Mouse (Mus musculus) heart, embryonic 16.5 days (tissue): ENCODE results near the gene Ufc1. TPM values are rescaled to one million over a fixed set of nuclear protein-coding genes. Genes with fewer than 3 reads are reported as not detected.

Experiments used
- ATAC-seq: fragments of 200-750 bp; cut with Nextera tagmentation; replicated peaks from 2 replicates; pipeline ENCODE4 v1.8.0; 2017; ENCODE audit warnings: moderate number of reproducible peaks; ENCODE audit not compliant: insufficient read depth, low FRiP score; ENCODE audit errors: extremely low read depth
- H3K27ac ChIP-seq: fragments of 300-500 bp; sonication (generic); 2 replicates; pipeline ENCODE4 v1.5.1; 2014; ENCODE audit warnings: mild to moderate bottlenecking, low read length, control low read depth, moderate library complexity
- H3K27me3 ChIP-seq: fragments of 300-500 bp; sonication (generic); 2 replicates; pipeline ENCODE4 v1.6.1; 2014; ENCODE audit warnings: low read length, mixed read lengths; ENCODE audit not compliant: control insufficient read depth, insufficient read depth
- H3K36me3 ChIP-seq: fragments of 300-500 bp; sonication (generic); 2 replicates; pipeline ENCODE4 v1.6.1; 2014; ENCODE audit not compliant: control insufficient read depth, insufficient read depth
- H3K4me1 ChIP-seq: fragments of 300-500 bp; sonication (generic); 2 replicates; pipeline ENCODE4 v1.6.1; 2014; ENCODE audit warnings: low read length, mixed read lengths; ENCODE audit not compliant: control insufficient read depth, insufficient read depth
- H3K4me2 ChIP-seq: fragments of 300-500 bp; sonication (generic); 2 replicates; pipeline ENCODE4 v1.6.1; 2014; ENCODE audit warnings: low read depth, mild to moderate bottlenecking, control low read depth, low read length
- H3K4me3 ChIP-seq: fragments of 300-500 bp; sonication (generic); 2 replicates; pipeline ENCODE4 v1.5.1; 2014; ENCODE audit warnings: mild to moderate bottlenecking, control low read depth, low read length
- H3K9ac ChIP-seq: fragments of 300-500 bp; sonication (generic); 2 replicates; pipeline ENCODE4 v1.6.1; 2014; ENCODE audit warnings: low read length, control low read depth
- H3K9me3 ChIP-seq: fragments of 300-500 bp; sonication (generic); replicated peaks from 2 replicates; pipeline ENCODE4 v1.6.1; 2016; ENCODE audit warnings: low read length; ENCODE audit not compliant: control insufficient read depth
- WGBS: fragments of 180-500 bp; shearing (Covaris S2); extraction: QIAGEN DNeasy Blood & Tissue Kit; methylation state at CpG from one replicate; pipeline ENCODE4 v1.1.7; 2014; 5-methylcytosine and 5-hydroxymethylcytosine counted together
- polyA plus RNA-seq: library from polyadenylated mRNA; unstranded; fragments of >200 nt; fragmentation: Nextera tagmentation; extraction: Ambion mirVana; gene quantifications from 2 replicates; pipeline ENCODE4 v1.2.1, GENCODE M21; 2015

The Ufc1 gene
- polyA plus RNA-seq, 1 experiment from 2014 or later, result 82.1 TPM

- Histone ChIP-seq H3K9ac (no peak overlapping the region), H3K4me1 (peaks cover 29% of the 10 kb centered on the region), H3K27ac (no peak overlapping the region), H3K9me3 (no peaks in the 10 kb centered on the region), H3K27me3 (no peaks in the 10 kb centered on the region), H3K4me3 (no peak overlapping the region), H3K36me3 (peaks cover 14% of the 10 kb centered on the region), H3K4me2 (no peak overlapping the region)
- 84% methylated on average over 18 of the region's 18 CpGs for WGBS
- ATAC-seq, result no peak
These were observed 11.3 kb downstream of the Ufc1 start for GRCm38 (mm10) chr1:171283188-171284160.

- Histone ChIP-seq H3K9me3 (no peaks in the 10 kb centered on the region), H3K36me3 (peaks cover 14% of the 10 kb centered on the region), H3K4me3 (peak overlapping the region; percentile 86), H3K4me1 (peaks cover 24% of the 10 kb centered on the region), H3K9ac (peak overlapping the region; percentile 74), H3K27me3 (no peaks in the 10 kb centered on the region), H3K4me2 (peak overlapping the region; percentile 92), H3K27ac (peak overlapping the region; percentile 79)
- ATAC-seq, result no peak
- WGBS, result 70% methylated on average over 18 of the region's 18 CpGs
These were observed 12.6 kb downstream of the Ufc1 start for GRCm38 (mm10) chr1:171282086-171282805.

DNA sequence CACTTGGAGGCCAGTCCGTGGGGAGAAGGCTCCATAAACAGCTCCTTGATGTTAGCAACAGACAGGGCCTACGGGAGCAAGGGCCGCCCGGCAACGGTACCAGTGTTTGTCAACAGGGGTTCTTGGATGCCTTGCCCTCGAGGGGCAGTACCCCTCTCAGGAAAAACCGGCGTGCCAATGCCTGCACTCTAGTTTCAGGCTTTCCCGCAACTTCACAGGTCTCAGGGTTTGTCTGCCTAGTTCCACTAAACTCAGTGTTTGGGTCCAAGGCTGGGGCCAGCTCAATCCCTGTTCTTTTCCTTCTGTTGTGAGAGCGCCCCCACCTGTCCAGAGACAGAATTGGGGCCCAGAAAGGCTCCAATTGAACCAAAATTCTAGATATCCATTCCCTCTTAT is 13.3 kb downstream of the Ufc1 start:
- ATAC-seq, result peak; percentile 53
- H3K4me3 ChIP-seq, result peak overlapping the region; percentile 86
- H3K4me1 ChIP-seq, result peaks cover 20% of the 10 kb centered on the region
- H3K4me2 ChIP-seq, result peak overlapping the region; percentile 92
- WGBS, result 0% methylated on average over 10 of the region's 10 CpGs
- H3K9me3 ChIP-seq, result no peaks in the 10 kb centered on the region
- peaks cover 20% of the 10 kb centered on the region for H3K36me3 ChIP-seq
- H3K9ac ChIP-seq, result peak overlapping the region; percentile 74
- H3K27me3 ChIP-seq, result no peaks in the 10 kb centered on the region
- H3K27ac ChIP-seq, result peak overlapping the region; percentile 79

DNA sequence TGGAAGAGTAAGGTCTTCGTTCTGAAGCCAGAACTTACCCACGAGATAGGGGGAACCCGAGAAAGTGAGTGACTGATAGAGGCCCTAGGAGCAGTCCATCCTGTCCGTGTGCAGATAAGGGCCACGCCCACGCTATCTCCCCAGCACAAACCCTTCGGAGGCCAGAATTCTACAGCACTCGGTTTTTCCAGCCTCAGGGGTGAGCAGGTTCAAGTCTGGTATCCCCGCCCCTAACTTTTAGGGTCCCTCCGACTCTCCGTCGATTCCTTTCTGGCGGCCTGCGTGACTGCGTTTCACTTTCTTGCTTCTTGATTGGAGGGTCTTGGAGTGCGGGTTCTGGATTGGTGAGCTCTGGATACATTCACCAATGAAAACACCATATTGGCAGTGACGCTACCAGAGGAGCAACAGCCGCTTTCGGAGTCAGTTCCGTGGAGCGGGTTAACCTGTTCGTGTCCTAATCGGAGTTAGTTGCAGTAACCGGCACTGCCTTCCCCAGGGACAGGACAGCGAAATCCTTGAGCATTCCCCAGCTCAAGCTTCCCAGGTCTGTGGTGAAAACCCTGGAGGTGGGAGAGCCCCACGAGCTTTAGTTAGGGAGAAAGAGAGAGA is 13.8 kb downstream of the Ufc1 start, which contains the start of gene Ppox:
Ppox (minus strand) TSS at position 271 of the 612 bp plus-strand sequence.
- peak within 1 kb of the TSS; percentile 86 for H3K4me3 ChIP-seq
- ATAC-seq, result peak; percentile 97
- peak within 1 kb of the TSS; percentile 79 for H3K27ac ChIP-seq
- no peaks in the 10 kb centered on the region for H3K27me3 ChIP-seq
- peak within 1 kb of the TSS; percentile 92 for H3K4me2 ChIP-seq
- H3K36me3 ChIP-seq, result peaks cover 23% of the 10 kb centered on the region
- peaks cover 19% of the 10 kb centered on the region for H3K4me1 ChIP-seq
- H3K9ac ChIP-seq, result peak within 1 kb of the TSS; percentile 78
- under 1% methylated on average over 26 of the region's 26 CpGs for WGBS
- H3K9me3 ChIP-seq, result no peaks in the 10 kb centered on the region

- Histone ChIP-seq H3K4me2 (peak overlapping the region; percentile 92), H3K36me3 (peaks cover 26% of the 10 kb centered on the region), H3K27ac (peak overlapping the region; percentile 44; the same call in 1 of the 2 replicates), H3K4me1 (peaks cover 13% of the 10 kb centered on the region), H3K9me3 (no peaks in the 10 kb centered on the region), H3K27me3 (no peaks in the 10 kb centered on the region), H3K4me3 (peak overlapping the region; percentile 86), H3K9ac (peak overlapping the region; percentile 78)
- ATAC-seq, result peak; percentile 2; the same call in 1 of the 2 replicates
- WGBS, result 2% methylated on average over 25 of the region's 25 CpGs
These were observed 14.4 kb downstream of the Ufc1 start for GRCm38 (mm10) chr1:171280250-171280915.

DNA sequence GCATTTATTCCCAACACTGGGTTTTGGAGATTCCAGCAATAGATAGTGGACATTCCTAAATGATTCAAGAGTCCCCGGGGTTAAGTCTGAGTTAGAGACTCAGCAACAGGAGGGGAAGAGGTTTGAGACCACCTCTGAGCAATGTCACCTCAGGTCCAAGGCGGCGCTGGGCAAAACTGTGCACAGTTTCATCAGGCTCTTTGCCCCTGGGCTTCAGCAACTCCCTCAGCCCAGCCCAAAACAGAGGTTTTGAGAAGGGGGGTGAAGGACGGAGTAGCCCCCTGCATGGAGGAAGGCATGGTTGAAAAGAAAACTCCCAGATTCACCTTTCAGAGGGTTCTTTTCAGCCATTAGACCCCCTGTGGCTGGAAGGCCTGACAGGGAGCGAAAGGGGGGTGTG is 15.1 kb downstream of the Ufc1 start:
- no peak for ATAC-seq
- Histone ChIP-seq H3K9ac (peak overlapping the region; percentile 78), H3K27ac (no peak overlapping the region), H3K4me2 (peak overlapping the region; percentile 92), H3K9me3 (no peaks in the 10 kb centered on the region), H3K4me3 (peak overlapping the region; percentile 86), H3K4me1 (peaks cover 13% of the 10 kb centered on the region), H3K27me3 (no peaks in the 10 kb centered on the region), H3K36me3 (peaks cover 32% of the 10 kb centered on the region)
- 67% methylated on average over 5 of the region's 5 CpGs for WGBS

- H3K36me3 ChIP-seq, result peaks cover 34% of the 10 kb centered on the region
- no peaks in the 10 kb centered on the region for H3K27me3 ChIP-seq
- no peak overlapping the region for H3K27ac ChIP-seq
- H3K4me3 ChIP-seq, result no peak overlapping the region
- WGBS, result 84% methylated on average over 14 of the region's 14 CpGs
- H3K9me3 ChIP-seq, result no peaks in the 10 kb centered on the region
- ATAC-seq, result no peak
- H3K4me1 ChIP-seq, result peaks cover 13% of the 10 kb centered on the region
- no peak overlapping the region for H3K9ac ChIP-seq
- H3K4me2 ChIP-seq, result no peak overlapping the region
These were observed 15.7 kb downstream of the Ufc1 start for GRCm38 (mm10) chr1:171279012-171279705.

DNA sequence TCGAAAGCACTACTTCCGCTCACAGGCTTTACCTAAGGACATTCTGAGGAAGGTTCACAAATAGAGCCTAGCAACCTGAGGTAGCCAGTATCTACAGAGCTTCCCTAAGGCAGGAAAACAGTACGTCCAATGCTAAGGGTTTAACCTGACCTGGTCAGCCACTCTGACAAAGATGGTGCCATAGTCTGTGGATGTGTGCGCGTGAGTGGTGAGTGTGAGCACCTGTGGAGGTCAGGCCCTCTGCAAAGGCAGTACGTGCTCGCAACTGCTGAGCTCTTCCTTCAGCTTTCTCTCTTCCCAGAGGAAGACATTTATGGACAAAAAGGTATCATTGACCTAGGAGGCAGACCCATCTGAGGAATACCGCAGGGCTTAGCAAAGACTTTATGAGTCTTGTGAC is 16.4 kb downstream of the Ufc1 start:
- WGBS, result 90% methylated on average over 8 of the region's 8 CpGs
- H3K4me1 ChIP-seq, result peaks cover 13% of the 10 kb centered on the region
- no peaks in the 10 kb centered on the region for H3K27me3 ChIP-seq
- no peak for ATAC-seq
- H3K27ac ChIP-seq, result no peak overlapping the region
- no peak overlapping the region for H3K4me3 ChIP-seq
- no peaks in the 10 kb centered on the region for H3K9me3 ChIP-seq
- H3K4me2 ChIP-seq, result no peak overlapping the region
- no peak overlapping the region for H3K9ac ChIP-seq
- H3K36me3 ChIP-seq, result peaks cover 36% of the 10 kb centered on the region
